Mouse (Mus musculus) heart, postnatal 25 days (tissue): ENCODE results near the gene Ugt1a10. TPM values are rescaled to one million over a fixed set of nuclear protein-coding genes. Genes with fewer than 3 reads are reported as not detected.
"Not testable (repeated sequence)": the region's sequence is repeated elsewhere in the genome, so short reads cannot be mapped to it uniquely, and the experiment has no call there.

Experiments used
- DNase-seq: peaks from one replicate; pipeline ENCODE4 v3.0.0; 2022; ENCODE audit warnings: low spot score
- intact Hi-C: fragments of 180-260 bp; cut with DNase I; formaldehyde crosslinking; loops from one replicate; pipeline ENCODE4 v1.15.1; 2025
- total RNA-seq, 2 experiments: library from RNA; stranded (reverse); gene quantifications; 2 replicates each; pipeline ENCODE4 v1.2.3; 2021

Ugt1a10 gene
- total RNA-seq, 2 experiments from 2014 or later: not detected

GRCm38 (mm10) chr1:88211812-88212211 lies 156.6 kb downstream of the Ugt1a10 start, which contains the start of gene Ugt1a1:
TSS of gene Ugt1a1 (plus strand) at chr1:88211959.
- intact Hi-C loops: no loop called here
- DNase-seq: no peak

- no peak for DNase-seq
- intact Hi-C loops: no loop called here
Observed at GRCm38 (mm10) chr1:88212341-88213045, 157.3 kb downstream of the Ugt1a10 start.

- intact Hi-C loops: no loop called here
- no peak for DNase-seq
Observed at GRCm38 (mm10) chr1:88213061-88213460, 157.9 kb downstream of the Ugt1a10 start.

- intact Hi-C loops: no loop called here
- no peak for DNase-seq
Observed at GRCm38 (mm10) chr1:88213766-88214461, 158.7 kb downstream of the Ugt1a10 start.

- intact Hi-C loops: no loop called here
- DNase-seq: no peak
Observed at GRCm38 (mm10) chr1:88214462-88214952, 159.3 kb downstream of the Ugt1a10 start.

GRCm38 (mm10) chr1:88215466-88216380 lies 160.5 kb downstream of the Ugt1a10 start:
- DNase-seq: no peak
- intact Hi-C loops: no loop called here

- intact Hi-C loops: no loop called here
- no peak for DNase-seq
Observed at GRCm38 (mm10) chr1:88216551-88216950, 161.4 kb downstream of the Ugt1a10 start.

- no peak for DNase-seq
Observed at GRCm38 (mm10) chr1:88217144-88217543, 162.0 kb downstream of the Ugt1a10 start.

GRCm38 (mm10) chr1:88217576-88217975 lies 162.4 kb downstream of the Ugt1a10 start:
- DNase-seq: no peak

More at GRCm38 (mm10) chr1:88217144-88217543, 162.0 kb downstream of the Ugt1a10 start:
- intact Hi-C loops: no loop called here

GRCm38 (mm10) chr1:88218051-88218450 lies 162.9 kb downstream of the Ugt1a10 start:
- DNase-seq: no peak
- intact Hi-C loops: no loop called here

More at GRCm38 (mm10) chr1:88217576-88217975, 162.4 kb downstream of the Ugt1a10 start:
- intact Hi-C loops: no loop called here

GRCm38 (mm10) chr1:88218591-88218990 lies 163.4 kb downstream of the Ugt1a10 start:
- intact Hi-C loops: no loop called here

GRCm38 (mm10) chr1:88219054-88219453 lies 163.9 kb downstream of the Ugt1a10 start:
- intact Hi-C loops: no loop called here
- no peak for DNase-seq

More at GRCm38 (mm10) chr1:88218591-88218990, 163.4 kb downstream of the Ugt1a10 start:
- no peak for DNase-seq

- intact Hi-C loops: no loop called here
- no peak for DNase-seq
Observed at GRCm38 (mm10) chr1:88220336-88220735, 165.1 kb downstream of the Ugt1a10 start.

- intact Hi-C loops: no loop called here
Observed at GRCm38 (mm10) chr1:88222216-88222615, 167.0 kb downstream of the Ugt1a10 start.

GRCm38 (mm10) chr1:88223011-88223515 lies 167.9 kb downstream of the Ugt1a10 start:
- DNase-seq, intact Hi-C loops: not testable (repeated sequence)

More at GRCm38 (mm10) chr1:88222216-88222615, 167.0 kb downstream of the Ugt1a10 start:
- DNase-seq: no peak

- intact Hi-C loops: no loop called here
- no peak for DNase-seq
Observed at GRCm38 (mm10) chr1:88223591-88223990, 168.4 kb downstream of the Ugt1a10 start.

GRCm38 (mm10) chr1:88224029-88224776 lies 169.0 kb downstream of the Ugt1a10 start:
- DNase-seq: no peak
- intact Hi-C loops: no loop called here

GRCm38 (mm10) chr1:88225301-88225700 lies 170.1 kb downstream of the Ugt1a10 start:
- intact Hi-C loops: not testable (repeated sequence)
- DNase-seq: peak; percentile 0

- DNase-seq: peak; percentile 1
- intact Hi-C loops: no loop called here
Observed at GRCm38 (mm10) chr1:88225741-88226140, 170.6 kb downstream of the Ugt1a10 start.
